Mouse (Mus musculus) 416B (cell line): ENCODE data around the gene Gm11214.

ENCODE experiments used
- DNase-seq: peaks from one replicate; pipeline ENCODE4 v3.0.0; 2011; ENCODE audit warnings: low read depth

The Gm11214 gene

DNA sequence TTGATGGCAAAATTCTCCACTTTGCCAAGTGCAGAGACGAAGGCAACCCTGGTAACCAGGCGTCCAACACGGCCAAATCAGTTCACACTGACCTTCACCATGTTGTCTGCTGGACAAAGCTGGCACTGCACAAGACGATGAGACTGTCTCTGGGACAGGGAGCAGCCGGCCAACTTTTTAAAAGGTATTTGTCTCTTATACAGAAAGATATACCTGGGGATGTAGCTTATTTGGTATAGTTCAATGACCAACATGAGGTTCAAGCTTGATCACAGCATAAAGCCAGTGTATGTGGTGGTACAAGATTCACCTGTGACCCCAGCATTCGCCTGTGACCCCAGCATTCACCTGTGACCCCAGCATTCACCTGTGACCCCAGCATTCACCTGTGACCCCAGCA, at the start of gene Gm11214:
TSS of gene Gm11214 (minus strand) at position 101 of the 400 bp plus-strand sequence.
- DNase-seq: no peak

DNA sequence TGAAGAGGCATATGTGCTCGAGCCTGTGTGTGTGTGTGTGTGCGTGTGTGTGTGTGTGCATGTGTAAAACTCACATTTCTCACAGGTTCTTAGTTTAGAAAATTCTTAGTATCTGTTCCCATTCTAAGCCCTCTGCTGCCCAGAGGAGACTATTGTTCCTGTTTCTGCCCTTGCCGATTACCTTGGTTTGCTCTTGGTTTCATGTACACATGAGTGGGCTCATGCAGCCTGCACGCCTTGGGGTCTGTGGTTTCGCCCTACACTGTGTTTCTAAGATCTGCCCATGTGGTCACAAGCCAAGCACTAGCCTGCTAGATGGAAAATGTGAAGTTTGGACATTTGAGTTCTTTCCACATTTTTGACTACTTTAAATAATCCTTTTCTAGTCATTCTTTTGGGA, 48.7 kb upstream of the Gm11214 start:
- no peak for DNase-seq

DNA sequence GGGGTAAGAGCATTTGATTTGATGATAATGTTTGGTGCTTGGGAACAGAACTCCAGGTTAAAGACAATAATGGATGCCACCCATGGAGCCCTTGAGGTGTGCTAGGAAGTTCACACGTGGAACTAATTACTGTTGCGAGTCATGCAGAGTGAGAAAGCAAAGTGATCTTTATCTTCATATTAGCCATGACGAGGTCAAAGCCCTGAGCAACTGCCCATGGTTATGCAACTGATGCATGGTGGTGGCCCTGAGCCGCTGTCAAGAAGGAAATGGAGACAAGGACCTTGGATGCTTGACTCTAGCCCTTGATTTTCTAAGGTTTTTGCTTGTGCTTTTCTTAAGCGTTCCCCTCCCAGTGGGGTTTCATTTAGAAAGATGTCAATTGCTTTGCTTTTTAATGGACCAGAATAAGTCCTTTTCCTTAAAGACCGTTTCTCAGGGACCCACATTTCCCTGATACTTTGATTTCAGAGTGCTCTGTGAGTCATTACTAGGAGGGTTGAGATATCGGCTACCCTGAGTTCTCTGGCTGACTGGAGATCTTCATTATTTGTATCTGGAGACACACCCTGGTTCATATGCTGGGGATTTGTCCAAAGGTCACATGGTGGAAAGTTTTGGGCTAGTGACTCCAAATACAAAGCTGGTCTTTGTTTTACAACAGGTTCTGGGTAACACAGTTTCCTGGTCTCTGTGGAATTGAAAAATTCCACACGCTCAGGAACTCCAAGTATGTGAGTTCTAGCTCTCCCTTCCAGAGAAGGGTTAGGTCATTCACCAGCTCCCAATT, 47.4 kb upstream of the Gm11214 start:
- DNase-seq: peak; percentile 5

DNA sequence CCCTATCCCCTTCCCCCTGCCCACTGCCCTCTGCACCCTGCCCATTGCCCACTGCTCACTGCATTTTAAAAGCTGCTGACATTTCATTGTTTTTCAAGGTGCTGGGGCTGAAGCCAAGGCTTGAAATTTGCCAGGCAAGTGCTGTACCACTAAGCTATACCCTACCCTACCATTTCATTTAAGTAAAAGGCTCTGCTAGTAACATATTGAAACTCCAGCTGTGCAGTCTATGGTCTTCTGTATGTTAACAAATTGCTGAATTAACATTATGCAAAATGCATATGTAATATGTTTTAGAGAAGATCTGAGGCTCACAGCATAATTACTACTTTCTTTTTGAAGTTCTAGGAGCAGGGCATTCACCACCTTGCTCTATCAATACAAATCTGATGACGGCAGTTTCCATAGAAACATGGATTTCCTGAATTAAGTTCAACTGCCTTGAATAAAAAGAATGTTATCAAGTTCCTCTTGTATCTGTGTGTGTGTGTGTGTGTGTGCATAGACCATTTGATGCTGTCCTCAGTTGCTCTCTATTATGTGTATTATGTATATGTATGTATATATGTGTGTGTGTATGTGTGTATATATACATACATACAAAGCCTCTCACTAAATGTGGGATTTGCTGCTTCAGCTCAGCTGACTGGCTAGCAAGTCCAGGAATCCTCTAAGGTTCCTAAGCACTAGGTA, 43.2 kb upstream of the Gm11214 start:
- no peak for DNase-seq

DNA sequence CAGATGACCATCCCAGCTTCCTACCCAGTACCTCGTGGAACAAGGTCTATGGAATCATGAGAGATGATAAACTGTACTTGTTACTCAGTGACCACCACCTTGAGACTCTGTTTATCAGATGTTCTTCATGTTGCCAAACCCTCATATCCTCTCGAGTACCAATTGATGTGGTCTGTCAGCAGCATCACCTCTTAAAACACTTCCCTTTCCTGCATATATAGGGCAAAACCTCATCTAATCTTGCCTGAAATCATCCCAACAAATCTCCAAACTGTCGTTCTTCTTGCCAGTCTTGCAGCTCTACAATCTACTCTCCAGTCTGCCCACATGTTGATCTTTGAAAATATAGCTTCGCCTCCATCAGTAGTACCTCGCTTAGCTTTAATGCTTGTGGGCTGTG, 41.1 kb upstream of the Gm11214 start:
- DNase-seq: no peak

DNA sequence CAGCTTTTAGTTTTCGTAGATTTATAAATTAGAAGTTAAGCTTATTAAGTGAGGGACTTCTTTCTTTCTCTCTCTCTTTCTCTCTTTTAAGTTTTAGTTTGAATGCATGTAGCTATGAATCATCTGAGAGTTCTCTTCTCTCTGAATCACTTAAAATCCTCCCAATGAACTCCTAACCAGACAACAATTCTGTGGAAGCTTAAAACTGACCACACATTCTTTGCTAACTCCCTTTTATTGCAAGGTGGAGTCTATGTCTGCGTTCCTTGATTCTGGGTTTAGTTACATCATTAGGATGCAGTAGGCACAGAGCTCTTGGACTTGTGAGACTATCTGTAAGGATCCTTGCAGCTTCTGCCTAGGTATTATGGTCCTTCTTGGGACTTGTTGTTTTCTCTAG, 40.5 kb upstream of the Gm11214 start:
- no peak for DNase-seq

DNA sequence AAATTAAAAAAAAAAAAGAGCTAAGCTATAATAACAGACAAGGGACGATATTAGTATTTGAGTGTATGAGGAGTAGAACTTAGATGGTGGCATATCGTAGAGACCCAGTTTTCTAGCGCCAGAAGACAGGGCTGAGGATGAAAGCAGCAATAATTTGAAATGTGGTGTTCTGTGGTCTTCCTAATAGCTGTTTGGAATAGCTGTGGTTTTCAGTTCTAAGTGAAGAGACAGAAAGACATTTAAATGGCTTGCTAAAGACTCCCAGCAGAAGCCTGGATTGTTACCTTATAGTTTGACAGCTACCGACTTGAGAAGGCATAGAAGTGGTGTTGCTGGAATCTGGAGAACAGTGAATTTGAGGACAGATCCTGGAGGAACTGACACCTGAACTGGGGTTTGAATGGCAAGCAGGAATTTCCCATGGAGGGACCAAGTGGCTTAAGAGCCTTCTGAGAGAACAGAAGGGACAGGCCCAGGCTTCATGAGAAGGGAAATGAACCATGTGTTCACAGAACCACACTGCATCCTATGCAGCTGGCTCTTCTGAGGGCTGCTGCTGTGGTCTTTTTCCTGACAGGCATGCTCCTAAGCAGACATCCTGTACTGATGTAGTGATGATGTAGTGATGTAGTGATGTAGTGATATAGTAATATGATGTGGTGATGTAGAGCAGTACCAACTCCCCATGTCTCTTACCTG, 39.0 kb upstream of the Gm11214 start:
- DNase-seq: no peak

DNA sequence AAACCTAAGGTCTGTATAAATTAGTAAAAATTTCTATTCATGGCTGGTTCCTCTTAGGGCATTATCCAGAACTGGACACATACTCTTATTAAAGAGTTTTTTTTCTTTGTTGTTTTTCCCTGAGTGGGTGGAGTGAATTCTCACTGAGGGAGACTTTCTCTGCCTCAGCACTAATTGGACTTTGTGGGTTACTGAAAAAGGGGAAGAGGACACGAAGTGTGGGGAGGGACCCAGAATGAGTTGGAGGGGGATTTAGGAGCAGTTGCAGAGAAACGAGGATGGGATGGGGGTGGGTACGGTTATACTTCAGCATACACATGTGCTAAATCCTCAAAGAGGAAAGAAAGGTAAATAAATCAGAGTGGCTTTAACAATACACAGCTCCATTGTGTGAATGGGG, 36.6 kb upstream of the Gm11214 start:
- no peak for DNase-seq

DNA sequence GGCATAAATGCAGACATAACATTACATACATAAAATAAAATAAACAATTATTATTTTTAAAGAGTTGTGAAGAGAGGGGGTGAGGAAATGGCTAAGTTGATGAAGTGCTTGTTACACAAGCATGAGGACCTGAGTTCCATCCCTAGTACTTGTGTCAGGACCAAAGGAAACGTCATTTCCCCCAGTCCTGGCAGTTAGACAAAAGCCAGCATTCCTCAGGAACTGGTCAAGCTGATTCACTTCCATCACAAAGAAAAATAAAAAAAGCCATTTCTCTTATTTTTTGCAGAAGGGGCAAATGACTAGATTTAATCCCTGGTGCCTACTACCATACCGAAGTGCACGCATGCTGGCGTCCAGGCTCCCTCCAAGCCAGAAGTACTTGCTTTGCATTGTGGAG, 33.7 kb upstream of the Gm11214 start:
- no peak for DNase-seq

DNA sequence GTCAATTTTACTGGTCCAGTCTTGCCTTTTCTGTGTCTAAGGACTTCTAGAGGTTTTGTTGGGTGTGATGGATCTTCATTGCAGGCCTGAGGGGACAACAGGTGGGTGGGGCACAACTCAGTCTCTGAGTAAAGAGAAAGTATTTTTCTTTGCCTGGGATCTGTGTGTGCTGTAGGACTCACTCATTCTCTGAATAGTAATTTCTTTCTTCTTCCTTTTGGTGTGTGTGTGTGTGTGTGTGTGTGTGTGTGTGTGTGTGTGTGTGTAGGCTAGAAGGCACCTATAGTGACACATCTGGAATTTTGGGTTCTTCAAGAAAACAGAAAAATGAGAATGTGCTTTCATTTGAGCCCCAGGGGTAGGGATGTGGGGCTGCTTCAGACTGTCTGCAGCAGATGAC, 29.2 kb upstream of the Gm11214 start:
- no peak for DNase-seq

DNA sequence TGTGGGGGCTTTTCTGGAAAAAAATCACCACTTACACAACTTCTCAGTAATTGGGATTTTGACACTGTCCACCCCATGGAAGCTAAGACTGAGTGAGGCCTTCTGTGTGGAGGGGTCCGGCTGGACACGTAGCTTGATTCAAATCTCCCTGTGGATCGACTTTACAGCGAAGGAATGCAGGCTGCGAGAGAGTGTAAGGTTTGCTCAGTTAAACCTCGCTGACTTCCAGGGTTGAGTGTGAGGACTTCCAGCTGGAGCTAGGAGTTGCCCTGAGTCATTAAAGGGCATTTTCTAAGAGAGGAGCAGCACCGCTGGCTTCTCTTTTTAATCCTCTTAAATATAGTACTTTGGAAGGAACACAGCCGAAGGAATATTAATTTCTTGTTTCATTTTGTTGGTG, 24.2 kb upstream of the Gm11214 start:
- no peak for DNase-seq

DNA sequence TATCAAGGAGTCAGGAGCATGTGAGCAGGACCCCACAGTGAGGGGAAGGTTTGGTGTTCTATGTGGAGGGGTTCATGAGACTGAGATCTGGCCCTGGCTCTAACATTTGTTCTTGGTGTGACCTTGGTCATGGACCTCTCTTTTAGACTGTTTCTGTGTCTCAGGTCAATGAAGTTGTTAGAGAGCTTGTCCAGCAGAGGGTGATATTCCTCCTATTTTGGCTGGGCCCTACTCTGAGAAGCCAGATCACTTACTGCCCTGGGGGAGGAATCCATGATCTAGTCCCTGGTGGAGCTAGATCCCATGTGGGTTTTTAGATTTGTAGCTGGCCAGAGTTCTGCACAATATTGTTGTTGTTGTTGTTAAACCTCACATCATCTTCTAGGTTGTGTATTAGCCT, 23.0 kb upstream of the Gm11214 start:
- peak; percentile 41 for DNase-seq

DNA sequence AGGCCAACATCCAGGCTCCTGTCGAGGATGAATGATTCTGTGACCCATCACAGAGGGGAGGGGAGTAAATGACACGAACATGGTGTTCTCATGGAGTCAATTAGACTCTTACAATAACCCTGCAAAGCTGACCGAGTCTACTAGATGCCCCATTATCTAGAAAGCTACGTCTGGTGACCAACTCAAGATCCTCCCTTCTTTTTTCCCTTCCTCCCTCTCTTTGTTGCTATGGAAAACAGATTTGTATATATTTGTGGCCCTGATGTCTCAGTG, 22.0 kb upstream of the Gm11214 start:
- no peak for DNase-seq

DNA sequence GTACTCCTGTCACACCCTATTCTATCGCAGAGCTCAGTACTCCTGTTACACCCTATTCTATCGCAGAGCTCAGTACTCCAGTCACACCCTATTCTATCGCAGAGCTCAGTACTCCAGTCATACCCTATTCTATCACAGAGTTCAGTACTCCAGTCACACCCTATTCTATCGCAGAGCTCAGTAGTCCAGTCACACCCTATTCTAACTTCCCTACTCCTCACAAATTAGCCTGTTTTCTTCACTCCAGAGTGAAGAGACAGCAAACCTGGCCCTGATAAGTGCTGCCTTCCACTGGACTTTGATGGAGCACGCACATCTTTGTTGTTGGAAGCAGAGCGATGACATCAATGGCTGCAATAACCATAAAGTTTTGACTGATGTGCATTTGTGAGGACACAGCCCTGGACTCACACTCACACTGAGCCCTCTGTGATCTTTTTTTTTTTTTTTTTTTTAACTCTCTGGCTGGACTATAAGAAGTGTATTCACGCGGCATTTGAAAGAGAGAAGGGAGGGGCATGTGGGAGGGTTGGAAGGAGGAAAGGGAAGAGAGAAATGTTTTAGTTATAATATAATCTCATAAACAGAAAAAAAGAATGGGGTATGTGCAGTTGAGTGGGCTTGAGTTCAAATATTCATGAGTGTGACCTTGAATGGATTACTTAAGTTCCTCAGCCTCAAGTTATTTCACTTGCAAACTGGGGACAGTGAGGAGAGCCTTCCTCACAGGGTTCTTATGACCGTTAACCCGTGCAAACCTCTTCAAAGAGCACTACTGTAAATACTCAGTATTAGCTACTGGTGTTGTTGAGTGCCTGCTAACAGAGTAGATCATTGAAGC, 21.5 kb upstream of the Gm11214 start:
- no peak for DNase-seq

DNA sequence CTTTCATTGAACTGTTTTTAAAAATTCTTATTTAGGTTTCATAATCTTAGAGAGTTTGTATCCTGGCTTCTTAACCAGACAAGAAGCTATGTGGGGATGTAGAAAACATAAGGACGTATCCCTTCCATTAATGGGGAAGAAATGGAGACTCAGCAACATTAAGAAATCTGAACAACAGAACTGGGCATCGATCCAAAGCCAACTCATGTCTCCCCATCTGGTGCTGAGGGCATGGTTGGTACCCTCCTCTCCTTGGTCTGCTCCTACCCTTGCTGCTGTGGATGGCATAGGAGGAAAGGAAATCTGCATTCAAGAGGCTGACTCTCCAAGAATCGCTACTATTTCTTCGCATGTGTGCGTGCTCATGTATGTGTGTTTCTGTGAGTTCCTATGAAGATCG, 20.5 kb upstream of the Gm11214 start:
- DNase-seq: no peak

DNA sequence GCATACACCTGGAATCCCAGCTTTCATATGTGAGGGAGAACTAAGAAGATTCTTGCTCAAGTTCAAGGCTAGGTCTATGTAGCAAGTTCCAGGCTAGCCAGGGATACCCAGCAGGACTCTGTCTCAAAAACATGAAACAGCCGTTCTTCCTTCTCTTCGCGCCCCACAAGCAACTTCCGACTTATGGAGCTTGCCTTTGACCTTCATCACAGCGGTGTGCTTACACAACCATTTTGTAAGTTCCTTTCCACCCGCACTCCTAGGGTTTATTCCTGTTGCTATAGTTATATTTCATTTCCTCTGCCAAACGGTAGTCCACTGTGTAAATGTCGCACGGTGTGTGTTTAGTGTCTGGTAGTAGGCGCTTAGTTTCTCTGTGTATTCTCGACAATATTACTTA, 19.9 kb upstream of the Gm11214 start:
- peak; percentile 9 for DNase-seq

DNA sequence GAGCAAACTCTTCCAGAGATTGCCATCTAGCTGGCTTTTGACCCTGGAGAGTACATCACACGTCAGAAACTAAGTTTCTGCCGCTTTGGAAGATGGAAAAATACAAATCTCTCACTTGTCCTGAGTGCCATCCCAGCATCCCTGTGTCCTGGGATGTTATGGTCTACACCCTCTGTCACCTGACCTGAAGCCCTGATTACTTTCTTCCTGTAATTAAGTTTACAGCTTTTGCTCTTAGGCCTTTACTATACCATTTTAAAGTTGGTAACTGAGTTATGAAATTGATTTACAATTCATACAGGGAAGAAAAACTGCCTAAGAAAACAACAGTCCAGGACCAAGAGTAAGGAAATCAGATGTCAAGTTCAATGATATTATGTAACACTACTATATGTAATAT, 19.3 kb upstream of the Gm11214 start:
- DNase-seq: no peak

DNA sequence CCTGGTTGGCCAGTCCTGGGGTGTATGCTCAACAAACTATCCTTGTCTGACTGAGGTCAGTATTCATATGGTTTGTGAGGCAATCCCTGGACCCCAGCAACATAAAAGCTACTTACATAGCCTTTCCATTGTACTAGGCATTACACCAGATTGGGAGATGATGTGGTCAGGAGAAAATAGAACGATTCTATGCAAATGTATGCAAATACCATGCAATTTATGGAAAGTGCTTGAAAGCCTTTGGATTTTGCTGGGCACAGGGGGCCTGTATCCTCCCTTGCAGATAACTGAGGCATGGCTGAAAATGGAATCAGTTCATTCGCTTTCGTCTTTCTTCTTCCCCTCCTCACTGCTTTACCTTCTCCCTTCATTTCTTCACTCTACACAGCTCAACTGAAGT, 18.4 kb upstream of the Gm11214 start:
- DNase-seq: no peak

DNA sequence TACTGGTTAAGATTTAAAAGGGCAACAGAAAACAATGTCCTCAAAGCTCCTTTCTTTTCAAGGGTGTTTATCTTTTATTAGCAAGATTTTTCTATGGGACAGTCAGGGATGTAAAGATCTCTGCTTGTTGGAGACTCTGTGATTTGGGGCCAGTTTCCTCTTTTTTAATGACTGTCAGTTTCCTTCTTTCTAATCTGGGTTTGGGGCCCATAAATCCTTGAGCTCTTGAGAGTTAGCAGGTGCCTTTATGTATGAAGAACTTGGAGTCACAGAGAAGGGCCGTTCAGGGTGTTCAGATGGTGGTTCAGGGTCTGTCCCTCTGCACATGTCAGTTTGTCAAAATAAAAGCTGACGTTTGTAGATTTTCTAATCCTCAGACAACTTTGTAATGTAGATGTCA, 11.9 kb upstream of the Gm11214 start:
- no peak for DNase-seq

DNA sequence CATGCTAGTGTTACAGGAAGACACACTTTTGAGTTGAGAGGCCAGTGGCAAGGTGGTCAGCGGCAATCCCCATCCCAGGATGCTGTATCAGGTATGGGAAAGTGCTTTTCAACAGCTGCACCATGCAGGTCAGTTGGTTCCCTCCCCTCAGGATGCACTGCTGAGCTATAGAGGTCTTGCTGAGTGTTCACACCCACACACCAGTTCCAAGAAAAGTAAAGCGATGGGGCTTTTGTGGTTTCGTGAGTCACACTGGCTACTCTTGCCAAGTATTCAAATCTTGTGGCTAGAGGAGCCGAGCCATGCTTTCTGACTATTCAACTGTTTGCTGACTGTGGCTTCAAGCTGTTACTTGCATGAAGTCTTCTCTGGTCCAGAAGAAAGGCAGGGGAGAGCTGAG, 5.1 kb upstream of the Gm11214 start:
- DNase-seq: peak; percentile 90

DNA sequence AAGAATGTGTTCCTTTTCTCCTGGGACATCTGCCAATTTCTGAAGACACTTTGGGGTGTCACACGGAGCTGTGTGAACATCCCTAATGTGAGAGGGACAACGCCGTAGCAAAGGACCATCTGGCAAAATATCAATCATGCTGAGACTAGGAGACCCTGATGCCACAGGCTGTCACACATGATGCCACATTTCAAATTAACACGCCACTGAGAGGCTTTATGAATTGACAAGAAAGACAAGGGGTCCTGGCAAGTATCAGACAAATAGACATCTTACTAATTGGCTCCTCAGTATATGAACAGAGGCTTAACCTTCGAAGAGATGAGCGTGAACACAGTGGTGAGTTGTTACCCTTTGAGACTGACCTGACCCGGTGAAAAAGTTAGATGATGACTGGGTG, 2.6 kb upstream of the Gm11214 start:
- no peak for DNase-seq

DNA sequence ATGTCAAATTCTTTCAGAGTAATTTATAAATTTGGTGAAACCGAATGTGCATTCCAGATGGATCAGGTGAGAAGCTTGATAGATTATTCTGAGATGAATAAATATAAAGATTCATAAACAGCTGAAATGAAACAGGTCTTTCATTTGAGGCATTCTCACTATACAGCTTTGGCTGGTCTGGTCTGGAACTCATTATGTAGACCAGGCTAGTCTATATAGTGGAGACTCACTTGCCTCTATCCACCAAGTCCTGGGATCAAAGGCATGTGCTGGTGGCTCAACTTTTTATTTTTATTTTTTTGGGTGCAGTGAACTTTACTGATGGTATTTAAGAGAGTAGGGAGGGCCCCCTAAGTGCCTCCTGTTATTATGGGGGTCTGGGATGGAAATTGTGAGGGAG, 1.3 kb downstream of the Gm11214 start:
- DNase-seq: no peak

DNA sequence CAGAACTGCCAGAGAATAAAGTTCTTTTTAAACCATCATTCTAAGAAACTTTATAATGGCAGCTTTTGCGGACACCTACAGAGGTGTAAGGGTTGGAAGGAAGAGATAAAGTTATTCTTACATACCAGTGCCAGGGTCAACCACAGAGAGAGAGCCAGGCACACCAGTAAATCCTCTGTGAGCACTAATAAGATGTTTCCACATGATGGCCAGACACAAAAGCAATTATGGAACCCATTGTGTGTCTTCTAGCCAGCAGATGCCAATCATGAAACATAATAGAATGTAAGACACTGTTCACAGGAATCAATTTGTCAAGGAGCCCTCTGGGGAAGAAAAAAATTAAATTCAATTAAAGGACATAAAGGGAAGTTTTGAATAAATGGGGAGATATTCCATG, 1.8 kb downstream of the Gm11214 start:
- DNase-seq: no peak
